13 mouse cellular contexts compared by ENCODE assay signal in the genomic region with DNA sequence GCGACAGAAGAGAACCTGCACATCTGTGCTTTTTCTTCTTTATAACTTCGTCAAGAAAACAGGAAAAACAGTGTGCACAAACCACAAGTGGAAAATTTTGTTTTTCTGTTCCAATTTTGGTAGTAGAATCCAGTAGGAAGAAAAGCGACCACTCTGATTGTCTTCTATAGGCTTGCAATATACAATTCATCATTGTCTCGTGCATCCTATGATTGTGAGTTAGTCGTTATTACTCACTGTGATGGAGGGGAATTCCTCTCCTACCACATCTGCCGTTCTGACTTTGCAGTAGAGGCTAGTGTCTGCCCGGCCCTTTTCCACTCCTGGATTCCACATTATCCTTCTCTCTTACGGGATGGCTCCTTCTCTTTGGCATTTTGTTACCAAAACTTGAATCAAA.
"Had no signal": no experiment of that assay in that cellular context is flagged by ENCODE, and none has a peak within 500 bp of the region (broad histone marks: within the 10 kb centered on the region; RNA-seq: fewer than 3 reads in every experiment).

No protein-coding gene starts in this region.

- ATAC-seq: midbrain, embryonic 16.5 days had no signal

- DNase-seq: lung, adult 18-20 months; lung, embryonic 14.5 days; lung, postnatal 10 days; lung, postnatal 4 days; midbrain, embryonic 14.5 days; retina, postnatal 1 day; right cerebral cortex, adult 18-20 months; right cerebral cortex, postnatal 25 days; right cerebral cortex, postnatal 4 days; spleen, adult 18-20 months; thymus, adult 18-20 months; thymus, postnatal 4 days had no signal
